Mouse (Mus musculus): ENCODE results near the gene Nedd1. TPM values are rescaled to one million over a fixed set of nuclear protein-coding genes. Genes with fewer than 3 reads are reported as not detected.

Gene Nedd1
- total RNA-seq (2023), result 10 to 100 TPM; 13.4 to 14.5 TPM

DNA sequence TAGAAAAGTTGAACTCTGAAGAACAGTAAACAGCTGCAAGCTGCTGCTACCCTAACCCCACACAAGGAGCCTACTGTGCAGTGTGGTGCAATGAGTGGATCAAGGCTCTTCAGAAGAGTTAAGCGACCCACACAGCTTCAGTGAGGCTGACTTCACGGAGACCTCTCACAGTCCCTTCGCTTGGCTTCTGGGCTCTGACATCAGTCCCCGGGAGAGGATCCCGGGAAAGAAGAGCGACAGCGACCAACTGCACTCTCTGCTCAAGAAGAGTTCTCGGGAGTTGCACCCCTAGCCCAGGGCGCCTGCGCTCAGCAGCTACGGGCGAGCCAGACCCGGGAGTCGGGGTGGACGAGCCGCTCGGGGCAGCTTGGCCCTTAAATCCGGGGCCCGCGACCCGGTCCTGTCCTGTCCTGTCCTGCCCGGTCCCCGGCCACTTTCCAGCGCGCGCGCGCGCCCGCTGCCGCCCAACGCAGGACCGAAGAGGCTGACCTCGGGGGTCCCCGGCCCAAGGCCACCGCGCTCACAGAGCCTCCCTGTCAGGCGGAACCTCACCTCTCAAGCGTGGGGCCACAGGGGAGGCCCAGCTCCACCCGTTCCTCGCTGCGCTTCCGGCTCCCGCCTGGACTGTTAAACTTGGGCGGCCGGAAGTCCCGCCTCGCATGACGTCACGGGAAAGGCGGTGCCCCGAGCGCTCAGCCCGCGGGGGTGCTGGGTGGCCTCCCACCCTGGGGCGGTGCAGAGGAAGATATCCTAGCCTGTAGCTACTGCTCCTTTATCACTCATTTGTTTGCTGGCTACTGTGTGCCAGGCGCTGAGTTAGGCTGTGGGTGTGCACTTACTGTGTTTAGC is at the start of gene Nedd1:
Gene Nedd1 (minus strand): TSS at position 650 of the 849 bp plus-strand sequence.

Data from neutrophil, adult 83 days (primary cell).